Mouse (Mus musculus): ENCODE data around the gene Wdr82.

GRCm38 (mm10) chr9:106166709-106167108 is 4.0 kb upstream of the Wdr82 start:
- no peak for TF ChIP-seq POLR2A (IDR thresholded peaks at IDR 0.05; ENCODE audit: borderline replicate concordance, extremely low read depth, low read depth, low read length)
- no peak for TF ChIP-seq CTCF (IDR thresholded peaks at IDR 0.05; ENCODE audit: insufficient read depth, low read length)
